Mouse (Mus musculus) lung, postnatal 0 days (tissue): ENCODE measurements around the gene Ppp3r2.

Experiments
- CTCF ChIP-seq: IDR thresholded peaks from 2 replicates; pipeline ENCODE4 v1.5.1; 2016; ENCODE audit warnings: antibody characterized with exemption, mild to moderate bottlenecking
- EP300 ChIP-seq: IDR thresholded peaks from 2 replicates; pipeline ENCODE4 v1.6.1; 2016; ENCODE audit warnings: antibody characterized with exemption, mild to moderate bottlenecking, control low read depth

DNA sequence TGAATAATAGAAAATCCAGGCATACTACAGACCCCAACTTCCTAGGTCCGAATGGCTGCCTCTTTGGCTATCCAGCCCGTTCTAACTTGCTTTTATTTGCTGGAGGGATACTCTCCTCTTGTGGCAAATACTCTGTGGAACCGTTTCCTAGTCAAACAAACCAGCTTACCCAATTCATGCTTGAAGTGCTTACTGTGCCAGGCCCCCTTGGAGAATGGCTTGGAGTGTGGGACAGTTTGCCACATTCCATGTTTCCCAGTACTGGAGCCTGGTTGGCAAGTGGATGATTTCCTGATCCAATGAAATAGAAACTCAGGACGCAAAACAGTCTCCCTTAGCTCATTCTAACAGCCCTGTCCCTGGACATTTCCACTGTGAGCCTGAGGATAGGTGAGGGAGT, 19.6 kb downstream of the Ppp3r2 start:
- no peak for TF ChIP-seq CTCF
- TF ChIP-seq EP300: no peak
